16 mouse cellular contexts compared by ENCODE assay signal in genomic region chr3:130828346-130828745, GRCm38 (mm10).
"Had no signal": no experiment of that assay in that cellular context is flagged by ENCODE, and none has a peak within 500 bp of the region (broad histone marks: within the 10 kb centered on the region; RNA-seq: fewer than 3 reads in every experiment).

No protein-coding gene starts in this region.

- DNase-seq: retina, postnatal 1 day; right cerebral cortex, adult 18-20 months; right cerebral cortex, postnatal 14 days; right cerebral cortex, postnatal 25 days; right cerebral cortex, postnatal 4 days; spleen, adult 18-20 months; thymus, adult 18-20 months; thymus, adult 2 months; thymus, postnatal 14 days; thymus, postnatal 25 days; thymus, postnatal 36 days; thymus, postnatal 4 days had no signal

- H3K4me3 ChIP-seq: neural tube, embryonic 13.5 days; neural tube, embryonic 15.5 days; stomach, embryonic 15.5 days had no signal

- H3K4me2 ChIP-seq: neural tube, embryonic 13.5 days; neural tube, embryonic 15.5 days; stomach, embryonic 15.5 days had no signal

- H3K4me1 ChIP-seq: neural tube, embryonic 13.5 days; neural tube, embryonic 15.5 days; stomach, embryonic 15.5 days had no signal

- H3K9ac ChIP-seq: neural tube, embryonic 13.5 days; neural tube, embryonic 15.5 days; stomach, embryonic 15.5 days had no signal

- H3K9me3 ChIP-seq: neural tube, embryonic 13.5 days; neural tube, embryonic 15.5 days; stomach, embryonic 15.5 days had no signal

- H3K27ac ChIP-seq: neural tube, embryonic 13.5 days; neural tube, embryonic 15.5 days; stomach, embryonic 15.5 days; stomach, postnatal 0 days had no signal

- H3K36me3 ChIP-seq: neural tube, embryonic 13.5 days; neural tube, embryonic 15.5 days; stomach, embryonic 15.5 days had no signal

- H3K27me3 ChIP-seq: neural tube, embryonic 13.5 days; neural tube, embryonic 15.5 days; stomach, embryonic 15.5 days had no signal
